Mouse (Mus musculus): ENCODE results near the gene Ltn1. TPM values are rescaled to one million over a fixed set of nuclear protein-coding genes. Genes with fewer than 3 reads are reported as not detected.

Ltn1 gene
- polyA plus RNA-seq, 1 experiment from 2014 or later, result 6.9 TPM

GRCm38 (mm10) chr16:87366445-87366844, 66.0 kb downstream of the Ltn1 start:
- DNase-seq, result no peak
- no peaks in the 10 kb centered on the region for H3K4me1 ChIP-seq (ENCODE audit: insufficient read depth)
- ATAC-seq, result no peak
- no peaks in the 10 kb centered on the region for H3K9me3 ChIP-seq (ENCODE audit: low read length)
- TF ChIP-seq EP300 (IDR thresholded peaks at IDR 0.05; ENCODE audit: low read depth) (no peak), CTCF (IDR thresholded peaks at IDR 0.05; ENCODE audit: low read depth) (no peak)
- H3K4me3 ChIP-seq (ENCODE audit: low read depth, low read length), result no peak overlapping the region
- no peak overlapping the region for H3K27ac ChIP-seq (ENCODE audit: low read depth)
- no peaks in the 10 kb centered on the region for H3K27me3 ChIP-seq (ENCODE audit: insufficient read depth, low read length)
- H3K36me3 ChIP-seq (replicated peaks; ENCODE audit: insufficient read depth, low read length), result peaks cover 28% of the 10 kb centered on the region
- WGBS (ENCODE audit: insufficient replicate concordance), result 88% methylated on average over 6 of the region's 6 CpGs
- no peak overlapping the region for H3K9ac ChIP-seq (replicated peaks)
- no peak overlapping the region for H3K4me2 ChIP-seq (ENCODE audit: low read depth, low read length)

GRCm38 (mm10) chr16:87366035-87366434, 66.4 kb downstream of the Ltn1 start:
- Histone ChIP-seq H3K9ac (replicated peaks) (no peak overlapping the region), H3K4me1 (ENCODE audit: insufficient read depth) (no peaks in the 10 kb centered on the region), H3K9me3 (ENCODE audit: low read length) (no peaks in the 10 kb centered on the region), H3K4me2 (ENCODE audit: low read depth, low read length) (no peak overlapping the region), H3K27ac (ENCODE audit: low read depth) (no peak overlapping the region), H3K4me3 (ENCODE audit: low read depth, low read length) (no peak overlapping the region), H3K27me3 (ENCODE audit: insufficient read depth, low read length) (no peaks in the 10 kb centered on the region), H3K36me3 (replicated peaks; ENCODE audit: insufficient read depth, low read length) (peaks cover 28% of the 10 kb centered on the region)
- TF ChIP-seq CTCF (IDR thresholded peaks at IDR 0.05; ENCODE audit: low read depth) (no peak), EP300 (IDR thresholded peaks at IDR 0.05; ENCODE audit: low read depth) (no peak)
- WGBS (ENCODE audit: insufficient replicate concordance), result 59% methylated on average over 10 of the region's 10 CpGs
- DNase-seq (no peak), ATAC-seq (no peak)

- TF ChIP-seq CTCF (IDR thresholded peaks at IDR 0.05; ENCODE audit: low read depth) (no peak), EP300 (IDR thresholded peaks at IDR 0.05; ENCODE audit: low read depth) (no peak)
- peaks cover 32% of the 10 kb centered on the region for H3K36me3 ChIP-seq (replicated peaks; ENCODE audit: insufficient read depth, low read length)
Measured at GRCm38 (mm10) chr16:87364231-87364630, 68.2 kb downstream of the Ltn1 start.

DNA sequence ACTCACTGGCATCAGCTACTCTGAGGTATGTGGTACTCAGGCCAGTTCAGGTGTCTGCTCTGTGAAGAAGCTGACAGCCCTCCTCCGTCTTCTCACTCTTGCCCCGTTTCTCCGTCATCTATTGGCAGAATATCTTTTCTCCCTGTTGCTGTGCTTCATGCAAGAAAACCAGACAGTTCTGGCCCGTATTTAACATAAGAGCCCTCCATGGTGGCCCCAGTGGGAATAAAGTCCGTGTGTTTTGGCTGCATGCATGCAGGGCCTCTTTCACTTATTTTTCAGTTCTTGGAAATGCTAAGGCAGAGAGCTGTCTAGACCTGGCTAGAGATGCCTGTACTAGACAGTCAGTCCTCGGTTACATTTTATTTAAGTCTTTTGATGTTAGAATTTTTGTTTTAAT, 72.3 kb downstream of the Ltn1 start:
- no peak for DNase-seq
- WGBS (ENCODE audit: insufficient replicate concordance), result 85% methylated on average over 6 of the region's 6 CpGs
- Histone ChIP-seq H3K36me3 (replicated peaks; ENCODE audit: insufficient read depth, low read length) (peaks cover 47% of the 10 kb centered on the region), H3K27me3 (ENCODE audit: insufficient read depth, low read length) (no peaks in the 10 kb centered on the region), H3K4me3 (ENCODE audit: low read depth, low read length) (no peak overlapping the region), H3K27ac (ENCODE audit: low read depth) (no peak overlapping the region), H3K4me1 (ENCODE audit: insufficient read depth) (no peaks in the 10 kb centered on the region), H3K9me3 (ENCODE audit: low read length) (no peaks in the 10 kb centered on the region), H3K9ac (replicated peaks) (no peak overlapping the region), H3K4me2 (ENCODE audit: low read depth, low read length) (no peak overlapping the region)
- no peak for TF ChIP-seq EP300 (IDR thresholded peaks at IDR 0.05; ENCODE audit: low read depth)
- no peak for TF ChIP-seq CTCF (IDR thresholded peaks at IDR 0.05; ENCODE audit: low read depth)
- ATAC-seq, result no peak

More at GRCm38 (mm10) chr16:87364231-87364630, 68.2 kb downstream of the Ltn1 start:
- Histone ChIP-seq H3K27ac (ENCODE audit: low read depth) (no peak overlapping the region), H3K9me3 (ENCODE audit: low read length) (no peaks in the 10 kb centered on the region), H3K4me3 (ENCODE audit: low read depth, low read length) (no peak overlapping the region), H3K4me1 (ENCODE audit: insufficient read depth) (no peaks in the 10 kb centered on the region), H3K9ac (replicated peaks) (no peak overlapping the region), H3K27me3 (ENCODE audit: insufficient read depth, low read length) (no peaks in the 10 kb centered on the region), H3K4me2 (ENCODE audit: low read depth, low read length) (no peak overlapping the region)
- 83% methylated on average over 4 of the region's 4 CpGs for WGBS (ENCODE audit: insufficient replicate concordance)
- ATAC-seq, result no peak
- DNase-seq, result no peak

GRCm38 (mm10) chr16:87354748-87355147, 77.7 kb downstream of the Ltn1 start:
- Histone ChIP-seq H3K9ac (replicated peaks) (no peak overlapping the region), H3K4me1 (ENCODE audit: insufficient read depth) (no peaks in the 10 kb centered on the region), H3K27ac (ENCODE audit: low read depth) (no peak overlapping the region), H3K27me3 (ENCODE audit: insufficient read depth, low read length) (no peaks in the 10 kb centered on the region), H3K4me3 (ENCODE audit: low read depth, low read length) (peak overlapping the region; percentile 84), H3K36me3 (replicated peaks; ENCODE audit: insufficient read depth, low read length) (peaks cover 20% of the 10 kb centered on the region), H3K9me3 (ENCODE audit: low read length) (no peaks in the 10 kb centered on the region), H3K4me2 (ENCODE audit: low read depth, low read length) (peak overlapping the region; percentile 66)
- 78% methylated on average over 7 of the region's 7 CpGs for WGBS (ENCODE audit: insufficient replicate concordance)
- TF ChIP-seq CTCF (IDR thresholded peaks at IDR 0.05; ENCODE audit: low read depth) (no peak), EP300 (IDR thresholded peaks at IDR 0.05; ENCODE audit: low read depth) (no peak)
- ATAC-seq (no peak), DNase-seq (no peak)

- H3K36me3 ChIP-seq (replicated peaks; ENCODE audit: insufficient read depth, low read length), result peaks cover 20% of the 10 kb centered on the region
- no peaks in the 10 kb centered on the region for H3K4me1 ChIP-seq (ENCODE audit: insufficient read depth)
- peak within 1 kb of the TSS; percentile 95 for H3K27ac ChIP-seq (ENCODE audit: low read depth)
- peak within 1 kb of the TSS; percentile 80 for H3K9ac ChIP-seq (replicated peaks)
- peak within 1 kb of the TSS; percentile 84 for H3K4me3 ChIP-seq (ENCODE audit: low read depth, low read length)
- 0 out of 2 replicates have a peak, but pooled peaks have one; percentile 17 for TF ChIP-seq CTCF (IDR thresholded peaks at IDR 0.05; ENCODE audit: low read depth)
- TF ChIP-seq EP300 (IDR thresholded peaks at IDR 0.05; ENCODE audit: low read depth), result peak; percentile 26; the same call in 1 of the 2 replicates
- H3K27me3 ChIP-seq (ENCODE audit: insufficient read depth, low read length), result no peaks in the 10 kb centered on the region
- no peaks in the 10 kb centered on the region for H3K9me3 ChIP-seq (ENCODE audit: low read length)
- ATAC-seq (peak; percentile 99), DNase-seq (peak; percentile 92)
- under 1% methylated on average over 46 of the region's 48 CpGs for whole genome bisulfite sequencing (ENCODE audit: insufficient replicate concordance)
- peak within 1 kb of the TSS; percentile 66 for H3K4me2 ChIP-seq (ENCODE audit: low read depth, low read length)
Measured at GRCm38 (mm10) chr16:87354075-87354583, 78.3 kb downstream of the Ltn1 start, which contains the start of gene N6amt1. Gene N6amt1 (plus strand): TSS chr16:87354185.

Measured in liver, postnatal 0 days (tissue).